Mouse (Mus musculus) embryonic facial prominence, embryonic 11.5 days (tissue): ENCODE measurements around the gene Synj2. TPM values are rescaled to one million over a fixed set of nuclear protein-coding genes. Genes with fewer than 3 reads are reported as not detected.

Experiments
- ATAC-seq: fragments of 200-750 bp; cut with Nextera tagmentation; replicated peaks from 2 replicates; pipeline ENCODE4 v1.8.0; 2017; ENCODE audit warnings: low read depth; ENCODE audit not compliant: insufficient number of reproducible peaks, low FRiP score, low TSS enrichment
- DNase-seq: peaks from one replicate; pipeline ENCODE4 v3.0.0-alpha.2; 2015; ENCODE audit warnings: low spot score
- H3K27ac ChIP-seq: fragments of 300-500 bp; sonication (generic); replicated peaks from 2 replicates; pipeline ENCODE4 v1.5.1; 2014; ENCODE audit warnings: mild to moderate bottlenecking, low read depth, low read length, control low read depth
- H3K27me3 ChIP-seq: fragments of 300-500 bp; sonication (generic); 2 replicates; pipeline ENCODE4 v1.6.1; 2014; ENCODE audit warnings: mild to moderate bottlenecking, low read length, moderate library complexity, mixed read lengths; ENCODE audit not compliant: control insufficient read depth, insufficient read depth
- H3K36me3 ChIP-seq: fragments of 300-500 bp; sonication (generic); replicated peaks from 2 replicates; pipeline ENCODE4 v1.6.1; 2014; ENCODE audit warnings: low read depth, mild to moderate bottlenecking, low read length, moderate library complexity, mixed read lengths; ENCODE audit not compliant: control insufficient read depth, insufficient read depth
- H3K4me1 ChIP-seq: fragments of 300-500 bp; sonication (generic); 2 replicates; pipeline ENCODE4 v1.6.1; 2014; ENCODE audit warnings: low read length, mixed read lengths; ENCODE audit not compliant: control insufficient read depth, insufficient read depth
- H3K4me2 ChIP-seq: fragments of 300-500 bp; sonication (generic); 2 replicates; pipeline ENCODE4 v1.6.1; 2014; ENCODE audit warnings: low read depth, mild to moderate bottlenecking, control low read depth, low read length, moderate library complexity
- H3K4me3 ChIP-seq: fragments of 300-500 bp; sonication (generic); 2 replicates; pipeline ENCODE4 v1.5.1; 2014; ENCODE audit warnings: low read depth, low read length, control low read depth
- H3K9ac ChIP-seq: fragments of 300-500 bp; sonication (generic); replicated peaks from 2 replicates; pipeline ENCODE4 v1.6.1; 2014; ENCODE audit warnings: mild to moderate bottlenecking, control low read depth, low read length
- H3K9me3 ChIP-seq: fragments of 300-500 bp; sonication (generic); replicated peaks from 2 replicates; pipeline ENCODE4 v1.6.1; 2016; ENCODE audit warnings: mild to moderate bottlenecking, low read length, inconsistent platforms, mixed read lengths; ENCODE audit not compliant: control insufficient read depth
- WGBS: fragments of 180-500 bp; shearing (Covaris S2); extraction: QIAGEN DNeasy Blood & Tissue Kit; methylation state at CpG from one replicate; pipeline ENCODE4 v1.1.7; 2014; 5-methylcytosine and 5-hydroxymethylcytosine counted together
- polyA plus RNA-seq: library from polyadenylated mRNA; unstranded; fragments of >200 nt; fragmentation: Nextera tagmentation; extraction: Ambion mirVana; gene quantifications from 2 replicates; pipeline ENCODE4 v1.2.1, GENCODE M21; 2014

The Synj2 gene
- polyA plus RNA-seq, 1 experiment from 2014 or later = 2.0 TPM

GRCm38 (mm10) chr17:5968562-5968961 lies 27.5 kb downstream of the Synj2 start:
- DNase-seq = no peak
- no peak overlapping the region for H3K27ac ChIP-seq
- no peaks in the 10 kb centered on the region for H3K9me3 ChIP-seq

GRCm38 (mm10) chr17:5969246-5969645 lies 28.2 kb downstream of the Synj2 start:
- no peak overlapping the region for H3K4me2 ChIP-seq
- no peaks in the 10 kb centered on the region for H3K36me3 ChIP-seq
- no peaks in the 10 kb centered on the region for H3K9me3 ChIP-seq
- H3K27me3 ChIP-seq = no peaks in the 10 kb centered on the region
- DNase-seq = no peak
- H3K4me3 ChIP-seq = no peak overlapping the region
- H3K27ac ChIP-seq = no peak overlapping the region
- ATAC-seq = no peak
- no peak overlapping the region for H3K9ac ChIP-seq
- 70% methylated on average over 3 of the region's 3 CpGs for WGBS
- H3K4me1 ChIP-seq = no peaks in the 10 kb centered on the region

More at GRCm38 (mm10) chr17:5968562-5968961, 27.5 kb downstream of the Synj2 start:
- no peak overlapping the region for H3K4me3 ChIP-seq
- H3K36me3 ChIP-seq = no peaks in the 10 kb centered on the region
- no peaks in the 10 kb centered on the region for H3K4me1 ChIP-seq
- 56% methylated on average over 6 of the region's 6 CpGs for WGBS
- H3K27me3 ChIP-seq = no peaks in the 10 kb centered on the region
- no peak overlapping the region for H3K9ac ChIP-seq
- H3K4me2 ChIP-seq = no peak overlapping the region
- ATAC-seq = no peak

- 90% methylated on average over 5 of the region's 5 CpGs for WGBS
- ATAC-seq (no peak), DNase-seq (no peak)
- H3K9me3 ChIP-seq = no peaks in the 10 kb centered on the region
- no peak overlapping the region for H3K9ac ChIP-seq
- H3K4me2 ChIP-seq = no peak overlapping the region
- 0 out of 2 replicates have a peak, but pooled peaks cover under 1% of the 10 kb centered on the region for H3K4me1 ChIP-seq
- no peaks in the 10 kb centered on the region for H3K36me3 ChIP-seq
- no peak overlapping the region for H3K4me3 ChIP-seq
- no peak overlapping the region for H3K27ac ChIP-seq
- no peaks in the 10 kb centered on the region for H3K27me3 ChIP-seq
Observed at GRCm38 (mm10) chr17:5970298-5970821, 29.3 kb downstream of the Synj2 start.

- H3K9ac ChIP-seq = no peak overlapping the region
- no peak overlapping the region for H3K27ac ChIP-seq
- no peak for DNase-seq
- H3K36me3 ChIP-seq = no peaks in the 10 kb centered on the region
- peaks cover 5% of the 10 kb centered on the region; the same call in 1 of the 2 replicates for H3K4me1 ChIP-seq
- WGBS = 60% methylated on average over 8 of the region's 8 CpGs
- H3K9me3 ChIP-seq = no peaks in the 10 kb centered on the region
- H3K4me2 ChIP-seq = no peak overlapping the region
- H3K4me3 ChIP-seq = no peak overlapping the region
- no peaks in the 10 kb centered on the region for H3K27me3 ChIP-seq
- no peak for ATAC-seq
Observed at GRCm38 (mm10) chr17:5973536-5973935, 32.5 kb downstream of the Synj2 start.

GRCm38 (mm10) chr17:5975099-5975977 lies 34.3 kb downstream of the Synj2 start:
- Histone ChIP-seq H3K36me3 (no peaks in the 10 kb centered on the region), H3K27ac (no peak overlapping the region; the same call in 1 of the 2 replicates), H3K4me1 (peaks cover 5% of the 10 kb centered on the region; the same call in 1 of the 2 replicates), H3K27me3 (no peaks in the 10 kb centered on the region), H3K4me2 (no peak overlapping the region), H3K4me3 (no peak overlapping the region), H3K9me3 (no peaks in the 10 kb centered on the region), H3K9ac (no peak overlapping the region)
- DNase-seq = no peak
- 44% methylated on average over 23 of the region's 23 CpGs for WGBS
- no peak for ATAC-seq

- ATAC-seq = no peak
- H3K4me2 ChIP-seq = no peak overlapping the region
- no peak overlapping the region for H3K27ac ChIP-seq
- peaks cover 5% of the 10 kb centered on the region; the same call in 1 of the 2 replicates for H3K4me1 ChIP-seq
- H3K36me3 ChIP-seq = no peaks in the 10 kb centered on the region
- no peaks in the 10 kb centered on the region for H3K9me3 ChIP-seq
- H3K9ac ChIP-seq = no peak overlapping the region
- 71% methylated on average over 20 of the region's 20 CpGs for WGBS
- H3K4me3 ChIP-seq = no peak overlapping the region
- DNase-seq = no peak
- H3K27me3 ChIP-seq = no peaks in the 10 kb centered on the region
Observed at GRCm38 (mm10) chr17:5976221-5977055, 35.4 kb downstream of the Synj2 start.

GRCm38 (mm10) chr17:5977056-5977920 lies 36.2 kb downstream of the Synj2 start:
- H3K9me3 ChIP-seq = no peaks in the 10 kb centered on the region
- H3K9ac ChIP-seq = no peak overlapping the region
- H3K4me2 ChIP-seq = no peak overlapping the region

More at GRCm38 (mm10) chr17:5977056-5977920, 36.2 kb downstream of the Synj2 start:
- H3K27ac ChIP-seq = no peak overlapping the region
- DNase-seq (no peak), ATAC-seq (no peak)
- no peaks in the 10 kb centered on the region for H3K36me3 ChIP-seq
- H3K4me1 ChIP-seq = peaks cover 5% of the 10 kb centered on the region; the same call in 1 of the 2 replicates
- H3K27me3 ChIP-seq = no peaks in the 10 kb centered on the region
- H3K4me3 ChIP-seq = no peak overlapping the region
- whole genome bisulfite sequencing = 46% methylated on average over 16 of the region's 16 CpGs
